Mouse (Mus musculus) adipose tissue, adult 10 weeks (tissue): ENCODE data around the gene Gm11565. TPM values are rescaled to one million over a fixed set of nuclear protein-coding genes. Genes with fewer than 3 reads are reported as not detected.

ENCODE experiments used
- polyA plus RNA-seq: library from polyadenylated mRNA; stranded (reverse); fragments of 350-450 nt; fragmentation: Illumina TruSeq; extraction: RNeasy Lipid Tissue Mini Kit (QIAGEN cat#74804); gene quantifications from one replicate; pipeline ENCODE4 v1.2.3, GENCODE M21; 2014; ENCODE audit warnings: low read depth, low replicate concordance

Gene Gm11565
- not detected for polyA plus RNA-seq

GRCm38 (mm10) chr11:99914451-99914850 is at the start of gene Gm11565:
Gene Gm11565 (plus strand): TSS chr11:99914751.

GRCm38 (mm10) chr11:99873089-99873488 is 41.5 kb upstream of the Gm11565 start, which contains the start of gene Krtap9-1:
Gene Krtap9-1 (plus strand): TSS chr11:99873389.

GRCm38 (mm10) chr11:99878887-99879286 is 35.7 kb upstream of the Gm11565 start, which contains the start of gene Gm11567:
Gene Gm11567 (plus strand): TSS chr11:99879187.

GRCm38 (mm10) chr11:99907620-99908019 is 6.9 kb upstream of the Gm11565 start, which contains the start of gene Krtap31-1:
Gene Krtap31-1 (plus strand): TSS chr11:99907920.

GRCm38 (mm10) chr11:99935991-99936390 is 21.4 kb downstream of the Gm11565 start, which contains the start of gene Krtap31-2:
Gene Krtap31-2 (plus strand): TSS chr11:99936291.

GRCm38 (mm10) chr11:99948175-99948574 is 33.6 kb downstream of the Gm11565 start, which contains the start of gene Krtap9-5:
Gene Krtap9-5 (plus strand): TSS chr11:99948475.

Other genes starting within 250 kb of the Gm11565 start
- not detected for gene Krtap4-6, start 248.8 kb upstream of the Gm11565 start, polyA plus RNA-seq
- not detected for gene Gm14190, start 224.0 kb upstream of the Gm11565 start, polyA plus RNA-seq
- gene Gm14180, start 180.5 kb upstream of the Gm11565 start, polyA plus RNA-seq, result not detected
- gene Gm11595, start 141.8 kb upstream of the Gm11565 start, polyA plus RNA-seq, result not detected
- not detected for gene Krtap4-8, start 134.0 kb upstream of the Gm11565 start, polyA plus RNA-seq
- not detected for gene Krtap4-9, start 129.6 kb upstream of the Gm11565 start, polyA plus RNA-seq
- not detected for gene Gm11596, start 121.3 kb upstream of the Gm11565 start, polyA plus RNA-seq
- gene Gm11569, start 115.8 kb upstream of the Gm11565 start, polyA plus RNA-seq, result not detected
- gene Gm11554, start 110.3 kb upstream of the Gm11565 start, polyA plus RNA-seq, result not detected
- gene Krtap4-13, start 104.9 kb upstream of the Gm11565 start, polyA plus RNA-seq, result not detected
- not detected for gene Gm11564, start 99.1 kb upstream of the Gm11565 start, polyA plus RNA-seq
- not detected for gene 2300003K06Rik, start 76.7 kb upstream of the Gm11565 start, polyA plus RNA-seq
- not detected for gene Krtap4-16, start 63.1 kb upstream of the Gm11565 start, polyA plus RNA-seq
- not detected for gene Gm11568, start 56.8 kb upstream of the Gm11565 start, polyA plus RNA-seq
- gene Gm11559, start 50.3 kb upstream of the Gm11565 start, polyA plus RNA-seq, result not detected
- not detected for gene Krtap9-1, start 41.4 kb upstream of the Gm11565 start, polyA plus RNA-seq
- gene Gm11567, start 35.6 kb upstream of the Gm11565 start, polyA plus RNA-seq, result not detected
- not detected for gene Krtap31-1, start 6.8 kb upstream of the Gm11565 start, polyA plus RNA-seq
- not detected for gene Krtap31-2, start 21.5 kb downstream of the Gm11565 start, polyA plus RNA-seq
- gene Krtap9-5, start 33.7 kb downstream of the Gm11565 start, polyA plus RNA-seq, result not detected
- gene Krtap29-1, start 64.3 kb downstream of the Gm11565 start, polyA plus RNA-seq, result not detected
- not detected for gene Krtap16-1, start 71.8 kb downstream of the Gm11565 start, polyA plus RNA-seq
- gene Krtap17-1, start 79.2 kb downstream of the Gm11565 start, polyA plus RNA-seq, result not detected
- gene Krt33a, start 101.5 kb downstream of the Gm11565 start, polyA plus RNA-seq, result not detected
- not detected for gene Krt33b, start 115.1 kb downstream of the Gm11565 start, polyA plus RNA-seq
- gene Krt34, start 126.8 kb downstream of the Gm11565 start, polyA plus RNA-seq, result not detected
- gene Krt31, start 135.8 kb downstream of the Gm11565 start, polyA plus RNA-seq, result not detected
- gene Krt32, start 173.5 kb downstream of the Gm11565 start, polyA plus RNA-seq, result 0.31 TPM
- gene Krt35, start 181.5 kb downstream of the Gm11565 start, polyA plus RNA-seq, result not detected
- 0.48 TPM for gene Krt36, start 190.9 kb downstream of the Gm11565 start, polyA plus RNA-seq
- gene Krt13, start 206.8 kb downstream of the Gm11565 start, polyA plus RNA-seq, result not detected
- 10.5 TPM for gene Krt15, start 221.2 kb downstream of the Gm11565 start, polyA plus RNA-seq
- 152 TPM for gene Krt19, start 233.9 kb downstream of the Gm11565 start, polyA plus RNA-seq